Mouse (Mus musculus) forebrain, embryonic 10.5 days (tissue): ENCODE measurements around the gene Fndc10. TPM values are rescaled to one million over a fixed set of nuclear protein-coding genes. Genes with fewer than 3 reads are reported as not detected.
"Not testable (repeated sequence)": the region's sequence is repeated elsewhere in the genome, so short reads cannot be mapped to it uniquely, and the experiment has no call there.

Experiments
- DNase-seq: peaks from one replicate; pipeline ENCODE4 v3.0.0-alpha.2; 2017; ENCODE audit warnings: low spot score; ENCODE audit errors: extremely low spot score
- H3K27ac ChIP-seq: fragments of 300-500 bp; sonication (generic); 2 replicates; pipeline ENCODE4 v1.5.1; 2016; ENCODE audit warnings: mild to moderate bottlenecking
- H3K27me3 ChIP-seq: fragments of 300-500 bp; sonication (generic); 2 replicates; pipeline ENCODE4 v1.6.1; 2016; ENCODE audit warnings: mild to moderate bottlenecking; ENCODE audit not compliant: poor library complexity, severe bottlenecking
- H3K36me3 ChIP-seq: fragments of 300-500 bp; sonication (generic); replicated peaks from 2 replicates; pipeline ENCODE4 v1.6.1; 2016; ENCODE audit warnings: mild to moderate bottlenecking, moderate library complexity
- H3K4me1 ChIP-seq: fragments of 300-500 bp; sonication (generic); 2 replicates; pipeline ENCODE4 v1.6.1; 2016
- H3K4me3 ChIP-seq: fragments of 300-500 bp; sonication (generic); 2 replicates; pipeline ENCODE4 v1.5.1; 2016; ENCODE audit warnings: mild to moderate bottlenecking, moderate library complexity
- H3K9me3 ChIP-seq: fragments of 300-500 bp; sonication (generic); 2 replicates; pipeline ENCODE4 v1.6.1; 2016; ENCODE audit warnings: mild to moderate bottlenecking, moderate library complexity
- WGBS: fragments of 180-500 bp; shearing (Covaris S2); methylation state at CpG from one replicate; pipeline ENCODE4 v1.1.7; 2016; 5-methylcytosine and 5-hydroxymethylcytosine counted together
- polyA plus RNA-seq: library from polyadenylated mRNA; unstranded; fragments of >200 nt; fragmentation: Nextera tagmentation; extraction: Ambion mirVana; gene quantifications from 2 replicates; pipeline ENCODE4 v1.2.1, GENCODE M21; 2016

Gene Fndc10
- 0.64 and 0.67 TPM in 2 replicates for polyA plus RNA-seq

DNA sequence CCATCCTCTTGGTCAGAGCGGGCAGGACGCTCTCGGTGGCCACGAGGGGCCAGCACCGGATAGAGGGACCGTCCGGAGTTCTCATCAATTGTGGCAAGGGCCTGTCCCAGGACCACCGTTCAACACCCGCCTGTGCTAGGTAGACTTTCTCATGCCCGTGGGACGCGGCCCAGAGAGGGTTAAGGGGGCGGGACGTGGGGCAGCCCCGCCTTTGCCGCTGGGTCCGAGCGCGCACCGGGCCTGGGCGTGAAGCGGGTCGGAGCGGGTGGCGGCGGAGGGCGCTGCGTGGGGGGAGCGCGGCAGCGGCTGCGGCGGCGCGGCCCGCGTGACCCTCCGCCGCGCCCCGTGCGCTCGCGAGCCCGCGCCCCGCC lies at the start of gene Fndc10:
TSS of gene Fndc10 (plus strand) at position 232 of the 371 bp plus-strand sequence.
- under 1% methylated on average over 47 of the region's 47 CpGs for WGBS
- Histone ChIP-seq H3K9me3 (no peaks in the 10 kb centered on the region), H3K27ac (peak within 1 kb of the TSS; percentile 82), H3K4me1 (peaks cover 23% of the 10 kb centered on the region), H3K27me3 (peaks cover 46% of the 10 kb centered on the region), H3K36me3 (no peaks in the 10 kb centered on the region), H3K4me3 (peak within 1 kb of the TSS; percentile 82)
- peak; percentile 69 for DNase-seq

DNA sequence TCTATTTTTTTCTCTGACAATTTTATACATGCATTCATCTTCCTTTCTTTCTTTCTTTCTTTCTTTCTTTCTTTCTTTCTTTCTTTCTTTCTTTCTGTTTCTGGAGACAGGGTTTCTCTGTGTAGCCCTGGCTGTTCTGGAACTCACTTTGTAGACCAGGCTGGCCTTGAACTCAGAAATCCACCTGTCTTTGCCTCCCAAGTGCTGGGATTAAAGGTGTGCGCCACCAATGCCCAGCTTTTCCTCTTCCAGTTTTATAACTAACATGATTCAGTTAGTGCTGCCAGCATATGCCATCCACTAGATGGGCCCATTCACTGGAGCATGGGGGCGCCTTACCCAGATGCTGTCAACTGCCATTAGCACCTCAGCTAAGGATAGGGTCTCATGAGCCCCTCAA lies 48.8 kb upstream of the Fndc10 start, which contains the start of gene Gm10563:
TSS of gene Gm10563 (minus strand) at position 101 of the 400 bp plus-strand sequence.
- not testable (repeated sequence) for H3K4me3 ChIP-seq, H3K27me3 ChIP-seq, H3K27ac ChIP-seq, H3K4me1 ChIP-seq, DNase-seq, H3K9me3 ChIP-seq
- 97% methylated on average over 2 of the region's 2 CpGs for WGBS
- H3K36me3 ChIP-seq: peaks cover 98% of the 10 kb centered on the region

DNA sequence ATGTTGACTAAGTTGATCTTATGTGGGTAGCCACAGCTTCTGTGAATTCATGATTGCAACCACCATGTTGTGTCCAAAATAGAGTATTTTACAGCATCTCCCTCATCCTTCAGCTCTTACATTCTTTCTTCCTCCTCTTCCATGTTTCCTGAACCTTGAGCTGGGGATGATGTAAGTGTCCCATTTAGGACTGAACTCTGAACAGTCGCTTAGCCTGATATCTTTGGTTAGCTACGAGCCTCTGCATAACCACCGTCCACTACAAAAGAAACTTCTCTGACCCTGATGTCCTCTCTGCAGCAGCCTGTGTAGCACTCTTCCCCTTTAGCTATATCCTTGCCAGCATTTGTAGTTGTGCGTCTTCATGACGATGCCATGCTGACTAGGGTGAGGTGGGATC lies 48.4 kb upstream of the Fndc10 start:
- no peaks in the 10 kb centered on the region for H3K4me1 ChIP-seq
- no peak overlapping the region for H3K4me3 ChIP-seq
- peaks cover 6% of the 10 kb centered on the region for H3K27me3 ChIP-seq
- peaks cover 98% of the 10 kb centered on the region for H3K36me3 ChIP-seq
- no peaks in the 10 kb centered on the region for H3K9me3 ChIP-seq
- no peak overlapping the region for H3K27ac ChIP-seq
- no peak for DNase-seq
- 95% methylated on average over 5 of the region's 5 CpGs for WGBS

DNA sequence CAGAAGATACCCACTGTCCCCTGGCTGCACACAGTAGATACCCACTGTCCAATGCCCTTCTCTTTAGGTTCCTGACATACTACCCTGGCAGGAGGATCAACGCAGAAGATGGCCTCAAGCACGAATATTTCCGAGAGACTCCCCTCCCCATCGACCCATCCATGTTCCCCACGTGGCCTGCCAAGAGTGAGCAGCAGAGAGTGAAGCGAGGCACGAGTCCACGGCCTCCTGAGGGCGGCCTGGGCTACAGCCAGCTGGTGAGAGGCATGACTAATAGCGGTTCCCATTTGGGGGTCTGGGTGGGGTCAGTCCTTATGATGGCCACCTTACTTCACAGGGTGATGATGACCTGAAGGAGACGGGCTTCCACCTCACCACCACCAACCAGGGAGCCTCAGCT lies 44.8 kb upstream of the Fndc10 start:
- Histone ChIP-seq H3K27ac (no peak overlapping the region), H3K4me1 (peaks cover 28% of the 10 kb centered on the region), H3K36me3 (peaks cover 77% of the 10 kb centered on the region), H3K9me3 (no peaks in the 10 kb centered on the region), H3K27me3 (peaks cover 42% of the 10 kb centered on the region), H3K4me3 (no peak overlapping the region)
- WGBS: 94% methylated on average over 11 of the region's 11 CpGs
- DNase-seq: no peak

DNA sequence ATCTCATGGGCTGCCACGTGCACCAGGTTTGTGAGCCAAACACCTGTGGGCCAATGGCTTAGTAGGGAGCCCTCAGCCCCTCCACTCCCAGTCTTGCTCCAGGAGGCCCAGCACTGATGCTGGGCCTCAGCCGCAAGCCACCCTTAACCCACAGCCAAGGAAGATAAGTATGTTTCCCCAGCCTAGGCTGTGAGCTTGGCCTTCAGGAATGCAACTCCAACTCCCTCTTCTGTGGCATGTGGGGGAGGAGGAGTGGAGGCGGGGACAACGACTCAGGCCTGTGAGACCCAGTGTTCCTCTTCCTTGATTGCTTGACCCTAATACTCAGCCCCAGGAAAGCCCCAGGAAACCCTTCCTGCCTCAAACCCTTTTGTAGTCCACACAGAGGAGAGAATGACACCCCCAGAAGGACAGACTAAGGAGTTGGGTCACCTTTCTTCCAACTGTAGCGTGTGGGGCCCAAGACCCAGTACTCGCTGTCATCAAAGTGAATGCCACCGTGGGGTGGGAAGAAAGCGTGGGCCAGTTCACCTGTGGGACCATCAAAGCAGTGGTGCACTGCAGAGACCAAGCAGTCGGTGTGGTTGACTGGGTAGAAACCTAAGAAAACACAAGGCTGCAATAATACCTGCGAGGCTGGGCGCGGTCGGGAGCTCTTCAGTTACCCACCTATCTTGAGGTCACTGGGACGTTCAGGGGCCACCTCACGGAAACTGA lies 42.4 kb upstream of the Fndc10 start:
- peaks cover 66% of the 10 kb centered on the region for H3K27me3 ChIP-seq
- H3K36me3 ChIP-seq: peaks cover 63% of the 10 kb centered on the region
- 69% methylated on average over 15 of the region's 15 CpGs for WGBS

DNA sequence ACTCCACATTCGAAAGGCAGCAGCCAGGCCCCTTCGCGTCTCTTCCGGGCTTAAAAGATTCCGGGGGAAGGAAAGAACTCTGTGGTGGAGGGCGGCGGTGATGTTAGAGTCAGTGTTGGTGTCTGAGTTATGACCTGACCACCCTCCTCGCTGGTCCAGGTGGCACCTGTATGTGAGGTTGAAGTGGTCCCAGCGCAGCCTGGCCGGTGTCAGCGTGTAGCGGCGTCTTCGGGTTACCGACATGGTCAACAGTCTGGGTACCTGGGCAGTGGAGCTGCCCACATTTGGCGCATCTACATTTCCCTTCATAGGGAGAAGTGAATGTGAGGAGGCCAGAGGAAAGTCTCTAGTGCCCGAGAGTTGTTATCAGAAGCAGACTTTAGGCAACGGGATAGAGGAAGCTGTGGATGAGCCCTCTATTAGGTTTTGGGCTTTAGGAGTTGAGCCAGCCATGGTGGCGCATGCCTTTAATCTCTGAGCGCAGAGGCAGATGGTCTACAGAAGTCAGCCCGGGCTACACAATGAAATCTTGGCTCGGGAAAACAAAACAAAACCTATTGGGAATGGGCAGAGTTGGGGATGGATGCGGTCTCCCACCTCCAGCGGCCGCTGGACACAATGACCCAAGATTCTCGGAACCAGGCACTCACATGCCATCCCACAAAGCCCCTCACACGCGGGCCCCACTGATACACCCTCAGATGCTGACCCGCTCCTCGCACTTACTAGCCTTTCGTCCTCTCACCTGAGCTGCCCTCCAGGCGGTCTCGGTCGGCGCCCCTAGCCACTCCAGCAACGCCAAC lies 41.7 kb upstream of the Fndc10 start:
- H3K9me3 ChIP-seq: no peaks in the 10 kb centered on the region
- H3K27me3 ChIP-seq: peaks cover 73% of the 10 kb centered on the region
- peak overlapping the region; percentile 48; the same call in 1 of the 2 replicates for H3K27ac ChIP-seq
- peaks cover 41% of the 10 kb centered on the region for H3K4me1 ChIP-seq
- peak overlapping the region; percentile 51 for H3K4me3 ChIP-seq
- H3K36me3 ChIP-seq: peaks cover 55% of the 10 kb centered on the region
- 20% methylated on average over 36 of the region's 36 CpGs for WGBS
- DNase-seq: no peak

More for the DNA sequence above, 42.4 kb upstream of the Fndc10 start:
- Histone ChIP-seq H3K9me3 (no peaks in the 10 kb centered on the region), H3K4me1 (peaks cover 41% of the 10 kb centered on the region), H3K27ac (no peak overlapping the region), H3K4me3 (peak overlapping the region; percentile 51; the same call in 1 of the 2 replicates)
- DNase-seq: no peak

DNA sequence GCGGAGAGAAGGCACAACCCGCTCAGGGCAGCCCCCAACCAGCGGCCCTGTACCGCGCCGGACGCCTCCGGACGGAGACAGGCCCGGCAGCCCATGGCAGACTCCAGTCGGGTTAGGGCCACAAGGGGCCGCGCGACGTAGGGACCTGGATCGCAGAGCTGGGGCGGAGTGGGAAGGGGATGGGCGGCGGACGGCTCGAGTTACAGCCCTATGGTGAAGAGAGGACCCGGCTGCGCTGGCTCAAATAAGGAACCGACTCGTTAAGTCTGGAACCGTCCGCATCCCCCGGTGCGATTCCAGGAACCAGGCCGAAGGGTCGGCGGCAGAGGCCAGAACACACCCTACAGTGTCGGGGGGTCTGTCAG lies 41.1 kb upstream of the Fndc10 start, which contains the start of gene Mmp23:
TSS of gene Mmp23 (minus strand) at position 299 of the 365 bp plus-strand sequence.
- peak within 1 kb of the TSS; percentile 51 for H3K4me3 ChIP-seq
- H3K36me3 ChIP-seq: peaks cover 49% of the 10 kb centered on the region
- WGBS: under 1% methylated on average over 33 of the region's 33 CpGs
- H3K4me1 ChIP-seq: peaks cover 41% of the 10 kb centered on the region
- H3K27ac ChIP-seq: peak within 1 kb of the TSS; percentile 48; the same call in 1 of the 2 replicates
- H3K27me3 ChIP-seq: peaks cover 73% of the 10 kb centered on the region
- DNase-seq: peak; percentile 73
- H3K9me3 ChIP-seq: no peaks in the 10 kb centered on the region

DNA sequence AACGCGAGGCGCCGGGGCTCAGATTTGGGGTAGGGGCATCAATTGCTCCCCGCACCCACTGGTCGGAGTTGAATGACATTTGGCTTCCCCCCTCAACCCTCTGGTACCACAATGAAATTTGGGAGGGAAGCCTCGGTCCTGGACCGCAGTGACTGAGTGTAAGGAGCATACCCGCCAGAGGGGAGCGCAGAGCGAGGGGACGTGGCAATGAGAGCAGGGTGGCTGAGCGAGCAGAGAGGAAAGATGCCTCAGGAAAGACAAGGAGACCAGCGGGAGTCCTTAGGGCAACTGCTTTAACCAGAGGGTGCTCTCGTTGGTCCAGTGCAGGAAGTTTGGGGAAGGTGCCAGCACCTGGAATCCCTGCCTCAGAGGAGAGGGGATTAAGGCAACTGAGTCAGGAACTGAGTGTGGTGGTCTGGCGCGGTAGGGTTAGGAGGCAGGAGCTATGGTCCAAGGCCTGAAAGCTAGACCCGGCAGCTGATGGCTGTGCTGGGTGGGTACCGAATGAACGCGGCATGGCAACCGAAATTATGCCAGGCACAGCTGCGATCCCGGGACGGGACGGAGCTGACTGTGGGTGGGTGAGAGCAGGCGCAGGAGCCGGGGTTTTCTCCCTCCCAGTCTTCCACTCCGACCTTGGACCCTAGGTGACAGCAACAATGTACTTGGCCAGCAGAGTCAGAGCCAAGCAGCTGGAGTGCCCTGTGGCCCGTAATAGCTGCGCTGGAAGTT lies 40.5 kb upstream of the Fndc10 start:
- Histone ChIP-seq H3K4me1 (peaks cover 41% of the 10 kb centered on the region), H3K27me3 (peaks cover 73% of the 10 kb centered on the region), H3K4me3 (peak overlapping the region; percentile 51), H3K36me3 (peaks cover 47% of the 10 kb centered on the region), H3K27ac (peak overlapping the region; percentile 48; the same call in 1 of the 2 replicates), H3K9me3 (no peaks in the 10 kb centered on the region)
- DNase-seq: peak; percentile 55
- 2% methylated on average over 31 of the region's 31 CpGs for WGBS

DNA sequence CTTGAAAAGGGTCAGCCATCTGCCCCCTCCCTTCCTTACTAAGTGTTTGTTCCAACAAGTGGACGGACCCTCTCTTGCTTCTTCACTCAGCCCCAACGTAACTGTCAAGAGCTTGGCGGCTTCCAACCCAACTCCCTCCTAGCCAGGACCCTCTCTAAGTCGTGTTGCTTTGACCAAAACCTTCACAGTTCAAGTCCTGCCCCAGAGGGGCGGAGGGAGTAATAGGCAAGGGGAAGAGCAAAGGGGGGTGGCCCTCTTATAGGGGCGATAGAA lies 40.0 kb upstream of the Fndc10 start:
- no peak for DNase-seq
- peaks cover 47% of the 10 kb centered on the region for H3K36me3 ChIP-seq
- H3K9me3 ChIP-seq: no peaks in the 10 kb centered on the region
- H3K27me3 ChIP-seq: peaks cover 73% of the 10 kb centered on the region
- peak overlapping the region; percentile 51 for H3K4me3 ChIP-seq
- H3K4me1 ChIP-seq: peaks cover 41% of the 10 kb centered on the region
- peak overlapping the region; percentile 60; the same call in 1 of the 2 replicates for H3K27ac ChIP-seq
- 1% methylated on average over 6 of the region's 6 CpGs for WGBS

DNA sequence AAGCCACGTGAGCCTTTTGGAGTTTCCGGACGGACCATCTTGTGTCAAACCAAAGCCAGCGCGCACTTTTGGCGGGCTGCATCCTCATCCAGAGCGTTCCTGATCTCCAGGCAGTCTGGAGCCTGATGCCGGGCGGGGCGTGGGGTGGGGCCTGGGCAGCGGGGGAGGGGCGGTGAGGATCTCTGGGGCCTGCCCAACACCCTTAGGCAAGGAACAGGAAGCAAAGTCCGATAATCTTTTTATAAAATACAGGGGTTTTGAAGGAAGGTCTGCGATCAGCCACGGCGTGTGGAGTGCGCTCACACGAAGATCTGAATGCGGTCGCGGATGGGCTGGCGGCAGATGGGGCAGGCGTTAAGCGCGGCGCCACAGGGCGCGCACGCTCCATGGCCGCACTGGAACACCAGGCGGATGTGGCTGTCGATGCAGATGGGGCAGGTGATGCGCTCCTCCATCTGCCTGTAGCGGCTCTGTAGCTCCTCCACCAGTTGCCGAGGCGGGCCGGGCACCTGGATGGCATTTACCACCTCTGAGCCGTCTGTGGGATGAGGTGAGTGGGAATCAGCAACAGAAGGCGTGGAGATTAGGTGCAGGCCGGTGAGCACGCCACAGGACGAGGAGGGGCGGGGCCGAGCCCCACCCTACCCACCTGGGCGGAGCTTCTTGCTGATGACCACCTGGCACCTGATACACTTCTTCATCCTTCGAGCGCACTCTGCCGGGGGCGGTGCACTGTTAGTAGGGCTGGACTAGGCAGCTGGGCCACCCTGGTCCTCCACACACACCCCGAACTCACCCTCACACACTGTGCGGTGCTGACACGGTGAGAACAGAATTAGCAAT lies 39.5 kb upstream of the Fndc10 start:
- WGBS: 2% methylated on average over 52 of the region's 52 CpGs
- DNase-seq: peak; percentile 45
- peak overlapping the region; percentile 60 for H3K27ac ChIP-seq
- H3K27me3 ChIP-seq: peaks cover 73% of the 10 kb centered on the region
- H3K9me3 ChIP-seq: no peaks in the 10 kb centered on the region
- peaks cover 45% of the 10 kb centered on the region for H3K36me3 ChIP-seq
- H3K4me3 ChIP-seq: peak overlapping the region; percentile 51
- H3K4me1 ChIP-seq: peaks cover 41% of the 10 kb centered on the region

DNA sequence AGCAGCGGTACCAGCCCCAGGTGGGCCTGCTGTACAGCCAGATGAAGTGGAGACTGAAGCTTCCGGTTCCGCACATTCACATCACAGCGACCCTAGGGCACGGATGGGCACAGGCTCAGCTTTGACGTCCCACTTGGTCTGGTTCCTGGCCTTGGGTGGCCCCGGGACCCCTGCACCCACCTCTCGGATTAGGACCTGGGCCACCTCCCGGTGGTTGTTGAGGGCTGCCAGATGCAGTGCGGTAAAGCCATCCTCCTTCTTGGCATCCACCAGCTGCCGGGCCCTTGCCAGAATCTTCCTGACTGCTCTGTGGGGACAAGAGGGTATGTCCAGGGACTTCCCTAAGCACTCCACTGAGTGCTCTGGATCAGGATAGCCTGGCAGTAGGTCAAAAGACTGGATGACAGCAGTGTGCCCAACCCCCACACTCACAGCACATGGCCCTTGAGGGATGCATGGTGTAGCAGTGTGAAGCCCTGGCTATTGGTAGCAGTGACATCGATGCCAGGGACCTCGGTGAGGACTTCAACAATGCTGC lies 37.9 kb upstream of the Fndc10 start:
- Histone ChIP-seq H3K9me3 (no peaks in the 10 kb centered on the region), H3K4me1 (peaks cover 40% of the 10 kb centered on the region), H3K27ac (no peak overlapping the region), H3K27me3 (peaks cover 62% of the 10 kb centered on the region), H3K36me3 (peaks cover 35% of the 10 kb centered on the region), H3K4me3 (no peak overlapping the region; the same call in 1 of the 2 replicates)
- no peak for DNase-seq
- 90% methylated on average over 13 of the region's 13 CpGs for WGBS

DNA sequence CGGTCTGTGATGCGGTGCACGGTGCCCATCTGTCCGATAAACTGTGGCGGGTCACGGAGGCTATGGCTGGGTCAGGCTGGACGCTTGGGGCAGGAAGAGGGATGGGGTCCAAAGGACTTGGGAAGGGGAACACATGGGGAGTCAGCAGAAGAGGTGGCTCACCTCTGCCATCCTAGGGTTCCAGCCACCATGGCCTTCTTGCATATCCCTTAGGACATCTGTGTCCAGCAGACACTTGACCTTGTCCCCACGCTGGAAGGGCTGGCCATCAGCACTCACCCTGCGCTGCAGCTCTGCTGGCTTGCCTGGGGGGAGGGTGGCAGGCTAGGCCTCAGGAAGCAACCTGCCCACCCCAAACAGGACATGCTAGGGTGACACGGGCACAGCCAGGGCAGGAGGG lies 35.2 kb upstream of the Fndc10 start:
- WGBS: 92% methylated on average over 10 of the region's 10 CpGs
- H3K4me1 ChIP-seq: peaks cover 17% of the 10 kb centered on the region
- peaks cover 35% of the 10 kb centered on the region for H3K27me3 ChIP-seq
- H3K4me3 ChIP-seq: no peak overlapping the region
- no peaks in the 10 kb centered on the region for H3K9me3 ChIP-seq
- H3K27ac ChIP-seq: no peak overlapping the region
- DNase-seq: no peak
- peaks cover 25% of the 10 kb centered on the region for H3K36me3 ChIP-seq
